Mouse (Mus musculus): ENCODE measurements around the gene Ddr2.
"Not testable (repeated sequence)": the region's sequence is repeated elsewhere in the genome, so short reads cannot be mapped to it uniquely, and the experiment has no call there.

Gene Ddr2

GRCm38 (mm10) chr1:170034961-170035360, 75.6 kb downstream of the Ddr2 start:
- no peak for DNase-seq

- no peak for DNase-seq
Observed at GRCm38 (mm10) chr1:170031656-170032055, 78.9 kb downstream of the Ddr2 start.

GRCm38 (mm10) chr1:170014784-170015183, 95.8 kb downstream of the Ddr2 start:
- no peak for DNase-seq

- peak; percentile 31 to 35 for DNase-seq
Observed at GRCm38 (mm10) chr1:170010716-170011505, 99.7 kb downstream of the Ddr2 start.

GRCm38 (mm10) chr1:170009296-170009695, 101.3 kb downstream of the Ddr2 start:
- no peak for DNase-seq

- DNase-seq: no peak
Observed at GRCm38 (mm10) chr1:170008432-170009220, 101.9 kb downstream of the Ddr2 start.

- DNase-seq: no peak
Observed at GRCm38 (mm10) chr1:170006516-170006915, 104.0 kb downstream of the Ddr2 start.

- no peak for DNase-seq
Observed at GRCm38 (mm10) chr1:170005297-170005696, 105.3 kb downstream of the Ddr2 start.

GRCm38 (mm10) chr1:169993901-169994300, 116.7 kb downstream of the Ddr2 start:
- not testable (repeated sequence) for DNase-seq

- DNase-seq: no peak
Observed at GRCm38 (mm10) chr1:169986166-169986565, 124.4 kb downstream of the Ddr2 start.

- no peak for DNase-seq
Observed at GRCm38 (mm10) chr1:169977621-169978020, 132.9 kb downstream of the Ddr2 start.

- DNase-seq: no peak
Observed at GRCm38 (mm10) chr1:169971998-169972397, 138.6 kb downstream of the Ddr2 start.

- no peak for DNase-seq
Observed at GRCm38 (mm10) chr1:169970936-169971335, 139.6 kb downstream of the Ddr2 start.

GRCm38 (mm10) chr1:169969516-169969886, 141.1 kb downstream of the Ddr2 start:
- DNase-seq: no peak

- peak; percentile 96 to 97 for DNase-seq
Observed at GRCm38 (mm10) chr1:169968792-169969515, 141.6 kb downstream of the Ddr2 start, which contains the start of gene Hsd17b7. Gene Hsd17b7 (minus strand): TSS chr1:169969241.

- peak in 1 of 2 experiments; percentile 21 for DNase-seq
Observed at GRCm38 (mm10) chr1:169953106-169953505, 157.5 kb downstream of the Ddr2 start.

- DNase-seq: no peak
Observed at GRCm38 (mm10) chr1:169952636-169953035, 157.9 kb downstream of the Ddr2 start.

- DNase-seq: no peak
Observed at GRCm38 (mm10) chr1:169951561-169951960, 159.0 kb downstream of the Ddr2 start.

GRCm38 (mm10) chr1:169950651-169951050, 159.9 kb downstream of the Ddr2 start:
- no peak for DNase-seq

- no peak for DNase-seq
Observed at GRCm38 (mm10) chr1:169949981-169950380, 160.6 kb downstream of the Ddr2 start.

GRCm38 (mm10) chr1:169948866-169949265, 161.7 kb downstream of the Ddr2 start:
- no peak for DNase-seq

- DNase-seq: no peak
Observed at GRCm38 (mm10) chr1:169948280-169948679, 162.3 kb downstream of the Ddr2 start.

GRCm38 (mm10) chr1:169947654-169948053, 162.9 kb downstream of the Ddr2 start:
- no peak for DNase-seq

Data from cerebellum, postnatal 36 days (tissue).